Mouse (Mus musculus): ENCODE data around the gene Klrb1. TPM values are rescaled to one million over a fixed set of nuclear protein-coding genes. Genes with fewer than 3 reads are reported as not detected.
"Not testable (repeated sequence)": the region's sequence is repeated elsewhere in the genome, so short reads cannot be mapped to it uniquely, and the experiment has no call there.

Gene Klrb1
- total RNA-seq (2021), result 1 to 10 TPM in 1 of 2 experiments, under 1 TPM in 1; 0.90 to 1.7 TPM

DNA sequence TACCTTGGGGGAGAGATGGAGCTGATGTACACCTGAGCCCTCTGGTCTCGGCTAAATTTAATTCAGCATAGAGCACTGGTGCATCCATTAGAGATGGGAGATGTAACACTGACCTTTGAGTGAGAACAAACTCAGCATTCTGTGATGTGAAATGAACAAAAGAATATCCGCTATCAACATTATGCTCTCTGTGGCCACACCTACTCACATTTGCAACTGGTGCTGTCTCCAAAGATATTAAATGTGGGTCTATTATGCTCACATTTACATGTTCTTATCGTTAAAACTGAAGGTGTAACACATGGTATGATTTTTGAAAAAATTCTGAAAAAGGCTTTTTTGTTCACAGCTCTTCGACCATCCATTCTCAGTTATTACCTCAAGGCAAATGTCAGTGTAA, at the start of gene Klrb1:
Gene Klrb1, minus strand, starts transcription at position 101 of the 400 bp plus-strand sequence.
- no peak for DNase-seq (ENCODE audit: extremely low spot score in 1 of 2, low spot score in 2 of 2)
- intact Hi-C loops (cut with DNase I), result no loop called here

DNA sequence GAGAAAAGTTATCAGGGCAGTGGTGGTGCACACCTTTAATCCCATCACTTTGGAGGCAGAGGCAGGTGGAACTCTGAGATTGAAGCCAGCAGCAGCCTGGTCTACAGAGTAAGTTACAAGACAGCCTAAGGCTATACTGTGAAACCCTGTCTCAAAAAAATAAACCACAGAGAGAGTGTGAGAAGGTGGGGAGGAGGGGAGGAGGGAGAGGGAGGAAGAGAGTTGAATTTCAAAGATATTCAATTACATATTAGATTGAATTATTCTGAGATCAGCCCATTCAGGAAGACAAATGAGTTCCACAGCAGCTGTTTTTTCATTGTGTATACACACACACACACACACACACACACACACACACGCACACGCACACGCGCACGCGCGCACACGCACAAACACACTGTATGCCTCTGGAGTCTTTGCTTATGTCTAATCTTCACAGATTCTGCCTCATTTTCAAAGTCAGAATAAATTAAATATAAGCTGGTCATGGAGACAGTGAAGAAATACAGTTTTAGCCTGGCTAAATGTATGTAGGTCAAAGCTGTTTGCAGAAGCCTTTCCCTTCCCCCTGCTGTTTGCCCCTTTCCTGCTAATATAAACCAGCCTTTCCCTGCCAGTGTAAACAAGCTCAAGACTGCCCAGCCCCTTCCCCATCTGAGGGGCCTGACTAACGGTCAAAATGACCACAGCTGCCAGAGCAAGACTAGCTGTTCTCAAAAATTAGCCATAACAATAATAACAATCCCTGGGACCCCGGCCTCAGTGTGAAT, 46.8 kb upstream of the Klrb1 start:
- intact Hi-C loops (cut with DNase I), result no loop called here
- DNase-seq (ENCODE audit: extremely low spot score in 1 of 2, low spot score in 2 of 2), result peak in 1 of 2 experiments; percentile 20

DNA sequence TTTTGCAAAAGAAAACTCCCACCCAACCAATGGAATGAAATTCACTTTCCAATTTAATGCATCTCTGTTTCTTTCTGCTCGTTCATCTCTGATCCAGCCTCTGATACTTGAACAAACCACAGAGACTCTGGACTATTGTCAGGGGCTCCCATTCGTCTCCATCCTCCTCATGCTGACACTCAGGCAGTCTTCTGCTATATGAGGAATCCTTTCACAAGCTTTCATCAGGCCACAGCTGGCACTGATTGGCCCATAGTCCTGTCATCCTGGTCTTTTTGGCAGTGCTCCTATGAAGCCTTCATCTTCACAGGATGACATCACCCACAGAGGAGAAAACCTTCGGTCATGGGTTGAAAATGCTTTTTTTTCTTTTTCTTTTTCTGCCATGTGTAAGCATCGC, 45.2 kb upstream of the Klrb1 start:
- DNase-seq (ENCODE audit: extremely low spot score in 1 of 2, low spot score in 2 of 2), result no peak

DNA sequence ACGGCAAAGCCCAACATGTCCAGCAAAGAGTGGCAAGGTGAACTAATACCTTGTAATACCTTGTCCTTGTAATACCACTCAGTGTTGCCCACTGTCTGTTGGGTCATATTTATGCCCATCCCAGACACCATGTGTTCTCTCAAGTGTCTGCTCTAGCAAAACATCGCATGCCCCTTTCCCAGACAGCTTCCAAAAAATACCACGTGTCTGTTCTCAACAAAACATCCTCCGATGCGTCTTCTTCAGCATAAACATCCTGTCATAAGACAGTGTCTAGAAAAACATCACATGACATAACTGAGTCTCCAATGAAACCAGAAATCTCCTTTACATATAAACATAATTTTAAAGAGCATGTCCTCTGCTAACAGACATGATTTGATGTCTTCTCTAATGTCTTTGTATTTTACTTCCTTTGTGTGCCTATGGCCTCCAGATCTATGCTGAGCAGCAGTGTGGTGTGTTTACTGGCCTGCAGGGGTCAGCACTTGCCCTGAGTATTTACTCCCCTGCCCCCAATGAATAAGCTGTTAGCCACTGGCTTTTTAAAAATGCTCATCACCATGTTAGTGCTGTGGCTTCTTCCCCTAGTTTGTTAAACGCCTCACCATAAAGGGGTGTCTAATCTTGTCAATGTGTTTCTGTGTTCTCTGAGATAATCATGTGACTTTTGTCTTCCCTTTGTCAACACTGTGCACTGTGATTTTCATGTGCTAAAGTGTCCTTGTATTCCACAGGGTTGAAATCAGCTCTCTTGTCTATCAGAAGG, 43.8 kb upstream of the Klrb1 start:
- intact Hi-C loops (cut with DNase I), result not testable (repeated sequence)
- peak in 1 of 2 experiments; percentile 50 for DNase-seq (ENCODE audit: extremely low spot score in 1 of 2, low spot score in 2 of 2)

More for the DNA sequence above, 45.2 kb upstream of the Klrb1 start:
- intact Hi-C loops (cut with DNase I), result no loop called here

DNA sequence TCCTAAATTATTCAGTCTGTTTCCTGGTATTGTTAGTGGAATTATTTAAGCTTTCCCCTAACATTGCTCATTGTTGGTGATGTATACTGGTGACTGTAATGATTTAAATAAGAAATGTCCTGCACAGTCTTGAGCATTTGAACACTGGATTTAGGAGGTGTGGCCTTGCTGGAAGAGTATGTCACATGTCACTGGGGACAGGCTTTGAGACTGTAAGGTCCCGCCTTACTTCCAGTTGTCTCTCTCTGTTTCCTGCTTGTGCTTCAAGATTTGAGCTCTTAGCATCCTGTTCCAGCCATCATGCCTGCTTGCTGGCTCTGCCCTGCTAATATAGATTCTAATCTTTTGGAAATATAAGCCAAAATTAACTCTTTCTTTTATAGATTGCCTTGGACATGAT, 42.4 kb upstream of the Klrb1 start:
- intact Hi-C loops (cut with DNase I), result loop anchor here (2.0 kb wide), 1 partner anchor 74 kb away; no protein-coding TSS in a partner anchor
- DNase-seq (ENCODE audit: extremely low spot score in 1 of 2, low spot score in 2 of 2), result no peak

DNA sequence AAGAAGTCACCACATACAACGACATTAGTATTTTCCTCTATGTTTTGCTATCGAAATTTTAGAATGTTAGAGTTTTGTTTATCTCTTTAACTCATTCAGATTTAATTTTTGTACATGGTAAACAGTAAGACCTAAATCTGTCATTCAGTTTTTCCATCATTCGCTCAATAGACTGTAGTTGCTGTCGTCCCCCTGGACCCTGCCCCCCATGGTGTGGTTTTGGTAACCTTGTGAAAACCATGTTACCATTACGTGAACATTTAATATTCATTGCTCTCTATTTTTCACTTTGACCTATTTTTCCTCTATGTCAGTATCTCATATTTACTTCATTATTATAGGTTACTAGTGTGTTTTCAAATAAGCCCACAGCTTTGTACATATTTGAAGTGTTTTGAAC, 41.7 kb upstream of the Klrb1 start:
- intact Hi-C loops (cut with DNase I), result loop anchor here (2.0 kb wide), 1 partner anchor 74 kb away; no protein-coding TSS in a partner anchor
- no peak for DNase-seq (ENCODE audit: extremely low spot score in 1 of 2, low spot score in 2 of 2)

DNA sequence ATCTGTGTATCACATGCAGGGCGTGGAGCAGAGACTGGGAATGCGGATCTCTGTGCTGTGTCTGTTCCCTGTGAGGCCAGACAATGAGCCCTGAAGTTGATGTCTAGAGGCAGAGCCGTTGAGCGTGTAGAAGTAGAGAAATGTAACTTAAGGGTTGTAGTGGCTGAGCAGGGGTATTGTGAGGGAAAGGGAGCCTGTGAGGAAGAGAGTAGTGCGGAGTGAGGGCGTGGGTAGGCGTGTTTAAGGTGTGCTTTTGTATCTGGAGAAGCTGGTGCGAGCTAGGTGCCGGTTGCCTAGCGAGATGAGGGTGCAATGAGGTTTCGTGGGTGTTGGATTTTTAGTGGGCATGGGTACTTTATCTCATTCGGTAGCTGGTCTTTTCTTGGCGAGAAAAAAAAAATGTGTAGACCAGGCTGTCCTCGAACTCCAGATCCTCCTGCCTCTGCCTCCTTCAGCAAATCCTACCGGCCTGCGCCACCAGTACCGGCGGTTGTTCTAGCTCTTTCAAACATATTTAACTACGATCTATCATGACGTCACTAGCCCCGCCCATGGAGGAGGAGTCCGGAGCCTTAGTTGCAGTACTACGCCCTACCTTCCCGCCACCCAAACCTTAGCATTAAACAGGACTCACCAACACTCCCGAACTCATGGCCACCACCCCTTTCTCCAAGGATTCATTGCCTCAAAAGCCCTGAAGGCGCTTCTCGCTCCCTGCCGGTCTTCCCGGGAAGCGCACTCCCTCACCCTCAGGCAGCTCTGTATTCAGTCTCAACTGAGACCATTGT, 41.1 kb upstream of the Klrb1 start:
- intact Hi-C loops (cut with DNase I), result loop anchor here (2.0 kb wide), 1 partner anchor 75 kb away; no protein-coding TSS in a partner anchor
- DNase-seq (ENCODE audit: extremely low spot score in 1 of 2, low spot score in 2 of 2), result peak; percentile 95 to 98

DNA sequence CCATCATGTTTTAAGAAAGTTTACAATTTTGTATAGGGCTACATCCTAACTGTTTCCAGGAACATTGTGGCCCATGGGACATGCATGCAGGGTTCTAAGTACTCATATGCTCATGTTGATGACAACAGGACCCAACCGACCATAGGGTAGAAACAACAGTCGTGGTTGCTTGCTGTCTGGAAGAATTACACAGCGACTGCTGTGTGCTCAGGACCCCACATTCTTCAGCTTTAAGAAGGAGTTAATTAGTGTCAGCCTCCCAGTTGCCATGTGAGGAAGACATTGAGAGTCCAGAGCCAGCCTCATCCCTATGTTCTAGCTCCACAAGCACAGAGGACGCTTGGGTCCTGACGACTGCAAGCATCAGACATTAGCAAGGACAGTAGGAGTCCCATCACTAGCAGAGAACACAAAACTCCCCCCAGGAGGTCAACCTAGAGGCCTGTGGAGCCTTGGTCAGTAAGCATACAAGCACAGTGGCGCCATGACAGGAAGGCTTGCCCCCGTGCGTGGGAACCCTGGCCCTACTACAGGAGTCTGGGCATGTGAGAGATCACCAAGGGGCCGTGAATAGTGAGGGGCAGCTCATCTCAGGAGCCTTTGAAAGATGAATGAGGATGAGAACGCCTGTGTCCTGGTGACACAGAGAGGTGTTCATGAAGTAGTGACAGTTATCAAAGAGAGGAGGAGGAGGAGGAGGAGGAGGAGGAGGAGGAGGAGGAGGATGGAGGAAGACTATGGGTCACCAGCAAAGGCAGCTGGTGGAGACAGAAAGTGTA, 40.2 kb upstream of the Klrb1 start:
- intact Hi-C loops (cut with DNase I), result not testable (repeated sequence)
- DNase-seq (ENCODE audit: extremely low spot score in 1 of 2, low spot score in 2 of 2), result peak in 1 of 2 experiments; percentile 30

DNA sequence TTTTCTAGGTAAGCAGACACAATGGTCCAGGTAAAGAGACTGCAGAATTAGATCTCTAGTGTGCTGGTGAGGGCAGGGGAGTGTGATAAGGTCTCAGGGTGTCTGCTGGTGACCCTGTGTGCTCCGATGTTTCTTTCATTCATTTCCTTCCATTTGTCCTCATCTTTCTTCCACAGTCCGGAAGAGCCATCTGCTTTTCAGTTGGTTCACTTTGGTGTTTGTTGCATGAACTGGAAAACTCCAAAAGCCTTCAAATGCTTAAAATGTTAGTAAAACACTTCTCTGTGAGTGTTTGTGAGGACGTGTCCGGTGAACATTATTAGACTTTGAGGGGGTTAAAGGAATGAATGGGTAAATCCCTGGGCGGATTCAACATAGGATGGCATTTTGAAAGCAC, 38.3 kb upstream of the Klrb1 start:
- no peak for DNase-seq (ENCODE audit: extremely low spot score in 1 of 2, low spot score in 2 of 2)
- intact Hi-C loops (cut with DNase I), result loop anchor here (2.0 kb wide), 1 partner anchor 38 kb away; no protein-coding TSS in a partner anchor

DNA sequence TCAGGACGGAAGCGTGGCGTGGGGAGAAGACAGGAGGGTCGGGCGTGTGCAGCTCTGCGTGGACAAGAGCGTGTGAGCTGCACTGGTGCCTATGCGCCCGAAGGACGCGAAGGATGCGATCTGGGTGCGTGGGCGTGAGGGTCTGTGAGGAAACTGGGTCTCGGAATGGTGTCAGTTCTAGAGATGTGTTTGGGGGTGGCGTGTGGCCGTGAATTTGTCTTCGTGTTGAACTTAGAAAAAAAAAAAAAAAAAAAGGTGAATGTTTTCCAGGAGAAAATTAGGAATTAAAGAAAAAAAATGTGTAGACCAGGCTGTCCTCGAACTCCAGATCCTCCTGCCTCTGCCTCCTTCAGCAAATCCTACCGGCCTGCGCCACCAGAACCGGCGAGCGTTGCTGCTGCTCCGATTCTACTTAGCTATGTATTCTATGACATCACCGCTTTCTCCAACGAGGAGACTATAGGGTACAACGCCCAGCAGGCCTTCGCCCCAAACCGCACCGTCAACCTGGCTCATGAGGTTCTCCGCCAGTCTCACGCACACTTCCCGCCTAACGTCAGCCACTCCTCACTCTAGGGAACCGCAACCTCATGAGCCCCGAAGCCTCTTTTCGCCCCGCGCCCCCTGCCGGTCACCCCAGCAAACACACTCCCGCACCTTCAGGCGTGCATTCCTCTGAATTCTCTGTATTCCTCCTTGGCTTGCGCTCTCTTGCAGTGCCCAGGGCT, 37.7 kb upstream of the Klrb1 start:
- intact Hi-C loops (cut with DNase I), result loop anchor here (2.0 kb wide), 1 partner anchor 38 kb away; no protein-coding TSS in a partner anchor
- peak; percentile 83 to 84 for DNase-seq (ENCODE audit: extremely low spot score in 1 of 2, low spot score in 2 of 2)

DNA sequence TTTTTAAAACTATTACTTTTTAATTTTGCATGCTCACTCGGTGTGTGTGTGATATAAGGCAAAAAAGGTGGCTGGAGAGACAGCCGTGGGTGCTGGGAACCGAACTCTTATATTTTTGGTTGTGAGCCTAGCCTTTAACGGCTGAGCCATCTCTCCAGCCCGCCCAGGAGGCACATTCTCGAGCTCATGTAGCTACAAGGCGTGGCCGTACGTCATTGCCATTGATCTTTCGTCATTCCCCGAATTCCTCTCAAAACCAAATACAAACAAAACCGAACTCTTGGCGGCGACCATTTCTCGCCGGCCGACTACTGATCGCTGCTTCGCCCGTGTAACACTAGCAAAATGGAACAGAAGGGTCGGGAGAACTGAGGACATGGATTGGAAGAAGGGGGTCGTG, 37.2 kb upstream of the Klrb1 start:
- intact Hi-C loops (cut with DNase I), result loop anchor here (2.0 kb wide), 1 partner anchor 39 kb away; no protein-coding TSS in a partner anchor
- DNase-seq (ENCODE audit: extremely low spot score in 1 of 2, low spot score in 2 of 2), result peak; percentile 89 to 90

DNA sequence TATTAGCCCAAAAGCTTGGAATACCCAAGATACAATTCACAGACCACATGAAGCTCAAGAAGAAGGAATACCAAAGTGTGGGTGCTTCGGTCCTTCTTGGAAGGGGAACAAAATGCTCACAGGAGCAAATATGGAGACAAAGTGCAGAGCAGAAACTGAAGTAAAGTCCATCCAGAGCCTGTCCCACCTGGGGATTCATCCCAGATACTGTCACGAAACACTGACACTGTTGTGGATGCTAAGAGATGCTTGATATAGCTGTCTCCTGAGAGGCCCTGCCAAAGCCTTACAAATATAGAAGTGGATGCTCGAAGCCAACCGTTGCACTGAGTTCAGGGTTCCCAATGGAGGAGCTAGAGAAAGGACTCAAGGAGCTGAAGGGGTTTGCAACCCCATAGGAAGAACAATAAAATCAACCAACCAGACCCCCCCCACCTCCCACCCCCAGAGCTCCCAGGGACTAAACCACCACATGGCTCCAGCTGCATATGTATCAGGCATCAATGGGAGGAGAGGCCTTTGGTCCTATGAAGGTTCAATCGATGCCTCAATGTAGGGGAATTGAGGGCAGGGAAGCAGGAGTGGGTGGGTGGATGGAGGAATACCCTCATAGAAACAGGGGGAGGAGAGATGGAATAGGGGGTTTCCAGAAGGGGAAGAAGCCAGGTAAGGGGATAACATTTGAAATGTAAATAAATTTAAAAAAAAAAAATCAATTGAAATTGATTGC, 36.5 kb upstream of the Klrb1 start:
- no peak for DNase-seq (ENCODE audit: extremely low spot score in 1 of 2, low spot score in 2 of 2)
- intact Hi-C loops (cut with DNase I), result no loop called here

DNA sequence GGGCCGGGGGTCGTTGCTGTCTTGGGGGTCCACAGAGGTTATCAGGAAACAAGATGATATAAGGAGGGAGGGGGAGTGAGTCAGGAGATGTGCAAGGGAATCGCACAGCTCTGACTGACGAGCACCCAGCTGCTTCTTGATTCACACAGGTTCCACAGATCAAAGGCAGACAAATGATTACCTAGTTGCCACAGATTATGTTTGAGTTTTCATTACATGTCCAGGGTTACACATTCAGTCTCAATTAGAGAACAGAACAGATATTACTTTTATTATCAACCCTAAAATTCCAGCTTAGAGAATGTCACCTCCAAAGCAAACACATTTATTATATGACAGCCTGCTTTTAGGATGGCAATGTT, 32.5 kb upstream of the Klrb1 start:
- intact Hi-C loops (cut with DNase I), result loop anchor here (2.0 kb wide), 1 partner anchor 123 kb away; no protein-coding TSS in a partner anchor

DNA sequence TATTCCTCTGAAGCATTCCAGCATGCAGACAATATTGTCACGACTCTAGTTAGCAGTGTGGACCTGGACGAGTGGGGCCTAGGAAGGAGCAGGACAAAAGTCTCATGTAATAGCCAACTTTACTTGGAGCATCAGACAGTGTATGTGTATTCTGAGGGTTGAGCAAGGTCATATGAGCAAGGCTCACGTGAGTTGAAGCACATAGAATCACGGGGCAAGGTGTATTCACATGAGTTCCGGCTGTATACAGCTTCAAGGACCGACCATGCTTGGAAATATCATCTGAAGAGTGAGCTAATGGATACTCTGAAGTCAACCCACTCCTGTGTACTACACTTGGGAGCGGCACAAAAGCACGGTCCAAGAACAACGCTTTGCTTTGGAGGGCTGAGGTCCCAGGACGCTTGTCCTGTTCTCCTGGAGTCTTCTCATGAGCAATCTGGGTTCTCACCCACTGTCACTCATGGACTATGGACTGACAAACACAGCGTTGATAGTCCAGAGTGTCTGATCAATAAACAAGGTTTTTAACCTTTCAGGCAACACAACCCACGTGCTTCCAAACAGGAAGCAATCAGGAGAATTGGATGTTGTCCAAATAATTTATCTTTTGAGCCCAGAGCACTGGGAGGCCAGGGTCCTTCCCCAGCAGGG, 32.0 kb upstream of the Klrb1 start:
- intact Hi-C loops (cut with DNase I), result loop anchor here (2.0 kb wide), 1 partner anchor 122 kb away; no protein-coding TSS in a partner anchor

More for the DNA sequence above, 32.5 kb upstream of the Klrb1 start:
- DNase-seq (ENCODE audit: extremely low spot score in 1 of 2, low spot score in 2 of 2), result not testable (repeated sequence)

DNA sequence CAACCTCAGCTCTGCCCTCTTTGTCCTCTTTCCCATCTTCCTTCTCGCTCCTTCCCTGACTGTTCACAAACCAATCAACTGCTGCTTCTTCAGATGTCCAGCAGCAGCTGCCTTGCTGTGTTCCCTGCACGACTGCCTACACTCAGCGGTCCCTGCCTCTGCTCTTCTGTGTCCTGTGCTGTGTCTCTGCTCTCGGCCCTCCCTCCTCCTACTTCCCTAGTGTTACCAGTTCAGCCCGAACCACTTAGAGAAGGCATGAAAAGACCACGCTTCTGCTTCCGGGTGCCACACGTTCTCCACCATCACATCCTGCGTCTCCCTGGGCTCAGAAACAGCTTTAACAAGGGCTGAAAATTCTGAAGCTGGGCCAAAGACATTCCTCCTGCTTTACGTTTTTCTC, 31.4 kb upstream of the Klrb1 start:
- intact Hi-C loops (cut with DNase I), result loop anchor here (2.0 kb wide), 1 partner anchor 121 kb away; no protein-coding TSS in a partner anchor
- peak in 1 of 2 experiments; percentile 24 for DNase-seq (ENCODE audit: extremely low spot score in 1 of 2, low spot score in 2 of 2)

More for the DNA sequence above, 32.0 kb upstream of the Klrb1 start:
- not testable (repeated sequence) for DNase-seq (ENCODE audit: extremely low spot score in 1 of 2, low spot score in 2 of 2)

DNA sequence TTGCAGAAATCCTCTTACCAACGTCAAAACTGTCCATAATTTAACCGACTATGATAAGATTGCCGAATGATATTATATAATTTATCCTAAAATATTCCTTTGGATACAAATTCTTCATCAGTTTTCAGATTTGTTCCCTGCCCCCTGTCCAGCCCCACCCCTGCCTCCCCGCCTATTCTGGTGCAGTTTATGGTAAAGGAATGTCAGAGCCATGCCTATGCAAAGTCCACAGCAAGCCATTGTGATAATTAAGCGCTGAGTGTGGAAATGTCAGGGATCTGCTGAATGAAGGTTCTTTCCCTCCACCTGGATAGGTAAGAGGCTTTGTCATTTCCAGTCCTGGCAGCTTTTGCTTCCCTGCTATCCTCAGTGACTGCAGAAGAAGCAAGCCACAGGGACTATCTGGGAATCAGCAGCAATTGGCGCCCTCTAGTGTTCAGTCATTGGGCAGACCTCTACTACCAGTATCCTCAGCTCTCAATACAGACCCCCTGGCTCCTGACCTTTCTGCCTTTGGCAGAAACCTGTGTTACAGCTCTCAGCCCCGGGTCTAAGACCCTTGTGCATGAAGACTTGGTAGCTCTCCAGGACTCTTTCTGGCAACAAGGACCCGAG, 30.9 kb upstream of the Klrb1 start:
- intact Hi-C loops (cut with DNase I), result loop anchor here (1.0 to 2.0 kb wide), 2 partner anchors 121 to 149 kb away; no protein-coding TSS in a partner anchor

More for the DNA sequence above, 30.9 kb upstream of the Klrb1 start:
- peak; percentile 88 to 90 for DNase-seq (ENCODE audit: extremely low spot score in 1 of 2, low spot score in 2 of 2)

Measured in left cerebral cortex, postnatal 10 days (tissue).